Mouse (Mus musculus): ENCODE measurements at regions not wholly inside any gene's neighbourhood (a gene's known extent, or its start where the extent isn't known, plus 50 kb on each side); places are given as distances from the start of the nearest gene placed in this dataset.

- TF ChIP-seq CTCF (IDR thresholded peaks at IDR 0.05; ENCODE audit: low read depth): no peak
- no peak for TF ChIP-seq EP300 (IDR thresholded peaks at IDR 0.05; ENCODE audit: low read depth)
Measured at GRCm38 (mm10) chr4:152775801-152776200, 298.1 kb upstream of the Kcnab2 start.

Data from heart, postnatal 0 days (tissue).